Mouse (Mus musculus) lung, embryonic 14.5 days (tissue): ENCODE measurements around the gene Akr1c14. TPM values are rescaled to one million over a fixed set of nuclear protein-coding genes. Genes with fewer than 3 reads are reported as not detected.
"Not testable (repeated sequence)": the region's sequence is repeated elsewhere in the genome, so short reads cannot be mapped to it uniquely, and the experiment has no call there.

Experiments used
- ATAC-seq: fragments of 200-750 bp; cut with Nextera tagmentation; 2 replicates; pipeline ENCODE4 v1.8.0; 2017; ENCODE audit warnings: mild to moderate bottlenecking, moderate TSS enrichment, moderate library complexity; ENCODE audit not compliant: insufficient read depth
- DNase-seq: peaks from one replicate; pipeline ENCODE4 v3.0.0-alpha.2; 2015
- H3K27ac ChIP-seq: fragments of 300-500 bp; sonication (generic); 2 replicates; pipeline ENCODE4 v1.5.1; 2014; ENCODE audit warnings: low read depth, mild to moderate bottlenecking, moderate library complexity
- H3K27me3 ChIP-seq: fragments of 300-500 bp; sonication (generic); 2 replicates; pipeline ENCODE4 v1.6.1; 2014; ENCODE audit warnings: low read length, control low read depth; ENCODE audit not compliant: insufficient read depth
- H3K36me3 ChIP-seq: fragments of 300-500 bp; sonication (generic); 2 replicates; pipeline ENCODE4 v1.6.1; 2014; ENCODE audit warnings: control low read depth; ENCODE audit not compliant: insufficient read depth
- H3K4me1 ChIP-seq: fragments of 300-500 bp; sonication (generic); 2 replicates; pipeline ENCODE4 v1.6.1; 2014; ENCODE audit warnings: antibody characterized with exemption, control low read depth; ENCODE audit not compliant: insufficient read depth
- H3K4me2 ChIP-seq: fragments of 300-500 bp; sonication (generic); 2 replicates; pipeline ENCODE4 v1.6.1; 2014; ENCODE audit warnings: mild to moderate bottlenecking
- H3K4me3 ChIP-seq: fragments of 300-500 bp; sonication (generic); 2 replicates; pipeline ENCODE4 v1.5.1; 2014; ENCODE audit warnings: low read depth, low read length
- H3K9ac ChIP-seq: fragments of 300-500 bp; sonication (generic); 2 replicates; pipeline ENCODE4 v1.6.1; 2014
- H3K9me3 ChIP-seq: fragments of 300-500 bp; sonication (generic); 2 replicates; pipeline ENCODE4 v1.6.1; 2016; ENCODE audit warnings: low read depth, low read length, control low read depth
- CTCF ChIP-seq: IDR thresholded peaks from 2 replicates; pipeline ENCODE4 v1.5.1; 2016; ENCODE audit warnings: antibody characterized with exemption, low read depth
- WGBS: fragments of 180-500 bp; shearing (Covaris S2); extraction: QIAGEN DNeasy Blood & Tissue Kit; methylation state at CpG from one replicate; pipeline ENCODE4 v1.1.7; 2014; 5-methylcytosine and 5-hydroxymethylcytosine counted together
- polyA plus RNA-seq: library from polyadenylated mRNA; unstranded; fragments of >200 nt; fragmentation: Nextera tagmentation; extraction: Ambion mirVana; gene quantifications from 2 replicates; pipeline ENCODE4 v1.2.1, GENCODE M21; 2014

The Akr1c14 gene
- polyA plus RNA-seq, 1 experiment from 2014 or later: 0.92 TPM

GRCm38 (mm10) chr13:4046841-4047240, 2.0 kb upstream of the Akr1c14 start:
- H3K4me2 ChIP-seq: no peak overlapping the region
- no peak for ATAC-seq
- WGBS: 56% methylated on average over 2 of the region's 2 CpGs
- no peak overlapping the region for H3K27ac ChIP-seq
- H3K4me3 ChIP-seq: no peak overlapping the region
- no peaks in the 10 kb centered on the region for H3K27me3 ChIP-seq
- no peak overlapping the region for H3K9ac ChIP-seq
- no peak for TF ChIP-seq CTCF
- no peaks in the 10 kb centered on the region for H3K9me3 ChIP-seq
- no peak for DNase-seq
- H3K4me1 ChIP-seq: no peaks in the 10 kb centered on the region
- H3K36me3 ChIP-seq: no peaks in the 10 kb centered on the region

- ATAC-seq (no peak), DNase-seq (no peak)
- no peak overlapping the region for H3K27ac ChIP-seq
- no peaks in the 10 kb centered on the region for H3K36me3 ChIP-seq
- no peaks in the 10 kb centered on the region for H3K9me3 ChIP-seq
- H3K4me2 ChIP-seq: no peak overlapping the region
- H3K4me3 ChIP-seq: no peak overlapping the region
- no peaks in the 10 kb centered on the region for H3K27me3 ChIP-seq
- H3K4me1 ChIP-seq: no peaks in the 10 kb centered on the region
- 95% methylated on average over 1 of the region's 1 CpGs for WGBS
- TF ChIP-seq CTCF: no peak
- no peak overlapping the region for H3K9ac ChIP-seq
Measured at GRCm38 (mm10) chr13:4048226-4048625, 585 bp upstream of the Akr1c14 start.

GRCm38 (mm10) chr13:4049655-4050054, 844 bp downstream of the Akr1c14 start:
- DNase-seq (no peak), ATAC-seq (no peak)
- Histone ChIP-seq H3K36me3 (no peaks in the 10 kb centered on the region), H3K27ac (no peak overlapping the region), H3K27me3 (no peaks in the 10 kb centered on the region), H3K9me3 (no peaks in the 10 kb centered on the region), H3K4me1 (no peaks in the 10 kb centered on the region), H3K9ac (no peak overlapping the region), H3K4me2 (no peak overlapping the region), H3K4me3 (no peak overlapping the region)
- TF ChIP-seq CTCF: no peak

GRCm38 (mm10) chr13:4055450-4055849, 6.6 kb downstream of the Akr1c14 start:
- Histone ChIP-seq H3K36me3 (no peaks in the 10 kb centered on the region), H3K4me2 (no peak overlapping the region), H3K9me3 (no peaks in the 10 kb centered on the region), H3K27me3 (no peaks in the 10 kb centered on the region), H3K4me3 (no peak overlapping the region), H3K9ac (no peak overlapping the region), H3K4me1 (no peaks in the 10 kb centered on the region), H3K27ac (no peak overlapping the region)
- no peak for TF ChIP-seq CTCF
- DNase-seq: no peak
- 65% methylated on average over 3 of the region's 3 CpGs for WGBS
- ATAC-seq: no peak

- Histone ChIP-seq H3K27ac (no peak overlapping the region), H3K36me3 (no peaks in the 10 kb centered on the region), H3K9me3 (no peaks in the 10 kb centered on the region), H3K27me3 (no peaks in the 10 kb centered on the region), H3K4me3 (no peak overlapping the region), H3K9ac (no peak overlapping the region), H3K4me2 (no peak overlapping the region), H3K4me1 (no peaks in the 10 kb centered on the region)
- ATAC-seq (no peak), DNase-seq (no peak)
- TF ChIP-seq CTCF: no peak
- 86% methylated on average over 2 of the region's 2 CpGs for WGBS
Measured at GRCm38 (mm10) chr13:4056211-4056610, 7.4 kb downstream of the Akr1c14 start.

- not testable (repeated sequence) for H3K27me3 ChIP-seq, H3K36me3 ChIP-seq, H3K27ac ChIP-seq, H3K4me1 ChIP-seq, ATAC-seq, H3K4me2 ChIP-seq, H3K4me3 ChIP-seq, DNase-seq, H3K9me3 ChIP-seq, H3K9ac ChIP-seq
- WGBS: 66% methylated on average over 2 of the region's 2 CpGs
Measured at GRCm38 (mm10) chr13:4058239-4058638, 9.4 kb downstream of the Akr1c14 start.

- 37% methylated on average over 5 of the region's 5 CpGs for WGBS
- no peak for ATAC-seq
- no peak overlapping the region for H3K4me2 ChIP-seq
Measured at GRCm38 (mm10) chr13:4059363-4059762, 10.6 kb downstream of the Akr1c14 start.

GRCm38 (mm10) chr13:4060214-4060730, 11.5 kb downstream of the Akr1c14 start:
- DNase-seq (no peak), ATAC-seq (no peak)
- Histone ChIP-seq H3K9me3 (no peaks in the 10 kb centered on the region), H3K36me3 (no peaks in the 10 kb centered on the region), H3K27me3 (no peaks in the 10 kb centered on the region), H3K4me2 (no peak overlapping the region), H3K4me3 (no peak overlapping the region), H3K27ac (no peak overlapping the region), H3K9ac (no peak overlapping the region), H3K4me1 (no peaks in the 10 kb centered on the region)
- TF ChIP-seq CTCF: no peak
- WGBS: 58% methylated on average over 3 of the region's 3 CpGs

More at GRCm38 (mm10) chr13:4059363-4059762, 10.6 kb downstream of the Akr1c14 start:
- TF ChIP-seq CTCF: no peak
- Histone ChIP-seq H3K9me3 (no peaks in the 10 kb centered on the region), H3K9ac (no peak overlapping the region), H3K4me1 (no peaks in the 10 kb centered on the region), H3K36me3 (no peaks in the 10 kb centered on the region), H3K27ac (no peak overlapping the region), H3K27me3 (no peaks in the 10 kb centered on the region), H3K4me3 (no peak overlapping the region)
- peak; percentile 39 for DNase-seq
